Mouse (Mus musculus) intestine, embryonic 16.5 days (tissue): ENCODE measurements at regions not wholly inside any gene's neighbourhood (a gene's known extent, or its start where the extent isn't known, plus 50 kb on each side); places are given as distances from the start of the nearest gene placed in this dataset.
A peak's percentile ranks its signal among the peaks of the same experiment; 100 is the strongest.

ENCODE experiments used
- ATAC-seq: fragments of 200-750 bp; cut with Nextera tagmentation; 2 replicates; pipeline ENCODE4 v1.8.0; 2017; ENCODE audit warnings: moderate TSS enrichment, moderate library complexity
- H3K27ac ChIP-seq: fragments of 300-500 bp; sonication (generic); 2 replicates; pipeline ENCODE4 v1.5.1; 2014; ENCODE audit warnings: mild to moderate bottlenecking, low read length
- H3K27me3 ChIP-seq: fragments of 300-500 bp; sonication (generic); replicated peaks from 2 replicates; pipeline ENCODE4 v1.6.1; 2014; ENCODE audit warnings: low read length, control low read depth, mixed read lengths; ENCODE audit not compliant: control insufficient read depth, insufficient read depth
- H3K36me3 ChIP-seq: fragments of 300-500 bp; sonication (generic); 2 replicates; pipeline ENCODE4 v1.6.1; 2014; ENCODE audit warnings: low read length, control low read depth; ENCODE audit not compliant: control insufficient read depth, insufficient read depth
- H3K4me1 ChIP-seq: fragments of 300-500 bp; sonication (generic); 2 replicates; pipeline ENCODE4 v1.6.1; 2014; ENCODE audit warnings: low read length, control low read depth, mixed read lengths; ENCODE audit not compliant: control insufficient read depth, insufficient read depth
- H3K4me2 ChIP-seq: fragments of 300-500 bp; sonication (generic); 2 replicates; pipeline ENCODE4 v1.6.1; 2014; ENCODE audit warnings: low read depth, low read length, control low read depth
- H3K4me3 ChIP-seq: fragments of 300-500 bp; sonication (generic); 2 replicates; pipeline ENCODE4 v1.5.1; 2014; ENCODE audit warnings: mild to moderate bottlenecking, low read length
- H3K9ac ChIP-seq: fragments of 300-500 bp; sonication (generic); 2 replicates; pipeline ENCODE4 v1.6.1; 2014; ENCODE audit warnings: low read depth, low read length
- H3K9me3 ChIP-seq: fragments of 300-500 bp; sonication (generic); 2 replicates; pipeline ENCODE4 v1.6.1; 2016; ENCODE audit warnings: low read length, control low read depth; ENCODE audit not compliant: control insufficient read depth
- WGBS: fragments of 180-500 bp; shearing (Covaris S2); extraction: QIAGEN DNeasy Blood & Tissue Kit; methylation state at CpG from one replicate; pipeline ENCODE4 v1.1.7; 2014; 5-methylcytosine and 5-hydroxymethylcytosine counted together

- Histone ChIP-seq H3K9ac (no peak overlapping the region), H3K36me3 (no peaks in the 10 kb centered on the region), H3K4me3 (no peak overlapping the region), H3K4me1 (peaks cover 4% of the 10 kb centered on the region; the same call in 1 of the 2 replicates), H3K9me3 (no peaks in the 10 kb centered on the region), H3K27ac (no peak overlapping the region; the same call in 1 of the 2 replicates), H3K27me3 (peaks cover 3% of the 10 kb centered on the region; the same call in 1 of the 2 replicates), H3K4me2 (no peak overlapping the region)
- ATAC-seq: no peak
- 88% methylated on average over 9 of the region's 9 CpGs for WGBS
Measured at GRCm38 (mm10) chr10:95090035-95090434, 145.4 kb upstream of the Plxnc1 start.

GRCm38 (mm10) chr10:95087864-95088570 is 143.4 kb upstream of the Plxnc1 start:
- peak; percentile 75; the same call in 1 of the 2 replicates for ATAC-seq

GRCm38 (mm10) chr10:95086755-95087154 is 142.1 kb upstream of the Plxnc1 start:
- H3K9me3 ChIP-seq: no peaks in the 10 kb centered on the region
- no peaks in the 10 kb centered on the region for H3K36me3 ChIP-seq
- H3K4me2 ChIP-seq: no peak overlapping the region
- ATAC-seq: no peak
- no peak overlapping the region for H3K9ac ChIP-seq
- no peak overlapping the region for H3K4me3 ChIP-seq
- peaks cover 3% of the 10 kb centered on the region; the same call in 1 of the 2 replicates for H3K27me3 ChIP-seq
- no peak overlapping the region for H3K27ac ChIP-seq
- H3K4me1 ChIP-seq: peaks cover 4% of the 10 kb centered on the region; the same call in 1 of the 2 replicates
- 57% methylated on average over 4 of the region's 4 CpGs for WGBS

More at GRCm38 (mm10) chr10:95087864-95088570, 143.4 kb upstream of the Plxnc1 start:
- H3K9me3 ChIP-seq: no peaks in the 10 kb centered on the region
- no peak overlapping the region for H3K27ac ChIP-seq
- no peak overlapping the region for H3K9ac ChIP-seq
- H3K4me2 ChIP-seq: no peak overlapping the region
- no peaks in the 10 kb centered on the region for H3K36me3 ChIP-seq
- no peak overlapping the region for H3K4me3 ChIP-seq
- peaks cover 3% of the 10 kb centered on the region; the same call in 1 of the 2 replicates for H3K27me3 ChIP-seq
- H3K4me1 ChIP-seq: peaks cover 4% of the 10 kb centered on the region; the same call in 1 of the 2 replicates
- 38% methylated on average over 13 of the region's 13 CpGs for WGBS

GRCm38 (mm10) chr10:95085688-95086268 is 141.1 kb upstream of the Plxnc1 start:
- Histone ChIP-seq H3K9ac (no peak overlapping the region), H3K4me1 (peaks cover under 1% of the 10 kb centered on the region; the same call in 1 of the 2 replicates), H3K27me3 (peaks cover 3% of the 10 kb centered on the region; the same call in 1 of the 2 replicates), H3K36me3 (no peaks in the 10 kb centered on the region), H3K4me2 (no peak overlapping the region), H3K9me3 (no peaks in the 10 kb centered on the region), H3K27ac (no peak overlapping the region), H3K4me3 (no peak overlapping the region)
- 81% methylated on average over 8 of the region's 8 CpGs for WGBS
- ATAC-seq: no peak

GRCm38 (mm10) chr10:95083341-95084148 is 138.9 kb upstream of the Plxnc1 start:
- Histone ChIP-seq H3K27me3 (peaks cover 3% of the 10 kb centered on the region; the same call in 1 of the 2 replicates), H3K36me3 (no peaks in the 10 kb centered on the region), H3K4me2 (no peak overlapping the region), H3K9me3 (no peaks in the 10 kb centered on the region), H3K4me1 (no peaks in the 10 kb centered on the region), H3K4me3 (no peak overlapping the region), H3K27ac (no peak overlapping the region), H3K9ac (no peak overlapping the region)
- 56% methylated on average over 14 of the region's 14 CpGs for WGBS
- no peak for ATAC-seq

GRCm38 (mm10) chr10:95082634-95083033 is 138.0 kb upstream of the Plxnc1 start:
- no peaks in the 10 kb centered on the region for H3K4me1 ChIP-seq
- H3K27ac ChIP-seq: no peak overlapping the region
- H3K4me3 ChIP-seq: no peak overlapping the region
- H3K4me2 ChIP-seq: no peak overlapping the region
- ATAC-seq: no peak
- 91% methylated on average over 5 of the region's 5 CpGs for WGBS
- no peaks in the 10 kb centered on the region for H3K36me3 ChIP-seq
- peaks cover 3% of the 10 kb centered on the region; the same call in 1 of the 2 replicates for H3K27me3 ChIP-seq
- no peaks in the 10 kb centered on the region for H3K9me3 ChIP-seq
- H3K9ac ChIP-seq: no peak overlapping the region

GRCm38 (mm10) chr10:95079979-95080378 is 135.3 kb upstream of the Plxnc1 start:
- H3K36me3 ChIP-seq: no peaks in the 10 kb centered on the region
- no peak overlapping the region for H3K4me3 ChIP-seq
- no peaks in the 10 kb centered on the region for H3K27me3 ChIP-seq
- no peak overlapping the region for H3K4me2 ChIP-seq
- 75% methylated on average over 5 of the region's 5 CpGs for WGBS
- H3K9me3 ChIP-seq: no peaks in the 10 kb centered on the region
- no peak overlapping the region for H3K9ac ChIP-seq
- H3K4me1 ChIP-seq: no peaks in the 10 kb centered on the region
- no peak for ATAC-seq
- no peak overlapping the region for H3K27ac ChIP-seq

- H3K4me3 ChIP-seq: no peak overlapping the region
- H3K27ac ChIP-seq: no peak overlapping the region
- no peak overlapping the region for H3K4me2 ChIP-seq
- ATAC-seq: no peak
- 72% methylated on average over 5 of the region's 5 CpGs for WGBS
- H3K9ac ChIP-seq: no peak overlapping the region
- no peaks in the 10 kb centered on the region for H3K27me3 ChIP-seq
- no peaks in the 10 kb centered on the region for H3K4me1 ChIP-seq
- no peaks in the 10 kb centered on the region for H3K9me3 ChIP-seq
- no peaks in the 10 kb centered on the region for H3K36me3 ChIP-seq
Measured at GRCm38 (mm10) chr10:95076421-95076820, 131.8 kb upstream of the Plxnc1 start.

- 74% methylated on average over 4 of the region's 4 CpGs for WGBS
- Histone ChIP-seq H3K36me3 (no peaks in the 10 kb centered on the region), H3K9ac (no peak overlapping the region), H3K27ac (no peak overlapping the region), H3K4me2 (no peak overlapping the region), H3K4me1 (no peaks in the 10 kb centered on the region), H3K9me3 (no peaks in the 10 kb centered on the region), H3K27me3 (no peaks in the 10 kb centered on the region), H3K4me3 (no peak overlapping the region)
- peak; percentile 63 for ATAC-seq
Measured at GRCm38 (mm10) chr10:95075897-95076296, 131.3 kb upstream of the Plxnc1 start.
